In genomic region chr15:40340269-40340668, GRCm38 (mm10) we compare ENCODE assay signal across 21 mouse cellular contexts.
DNase-seq lines count a peak whose midpoint lies in the region; ATAC-seq and TF ChIP-seq lines count a peak whose summit lies in the region.
"Had no signal": no experiment of that assay in that cellular context is flagged by ENCODE, and none has a peak within 500 bp of the region (broad histone marks: within the 10 kb centered on the region; RNA-seq: fewer than 3 reads in every experiment).

No protein-coding gene starts in this region.

- H3K4me1 ChIP-seq in lung, embryonic 14.5 days (ENCODE audit: insufficient read depth): no peaks in the 10 kb centered on the region
- no peaks in the 10 kb centered on the region for H3K4me1 ChIP-seq in lung, postnatal 0 days (ENCODE audit: insufficient read depth, low read depth, low read length)
- no peaks in the 10 kb centered on the region for H3K4me1 ChIP-seq in lung, embryonic 15.5 days
- no peaks in the 10 kb centered on the region for H3K4me1 ChIP-seq in lung, embryonic 16.5 days (replicated peaks; ENCODE audit: control insufficient read depth, insufficient read depth, low read length)

- H3K36me3 ChIP-seq in lung, embryonic 14.5 days (ENCODE audit: insufficient read depth): no peaks in the 10 kb centered on the region
- H3K36me3 ChIP-seq in lung, postnatal 0 days (ENCODE audit: insufficient read depth, low read length): no peaks in the 10 kb centered on the region
- H3K36me3 ChIP-seq in lung, embryonic 15.5 days: no peaks in the 10 kb centered on the region
- H3K36me3 ChIP-seq in lung, embryonic 16.5 days (ENCODE audit: control insufficient read depth, insufficient read depth, low read length): no peaks in the 10 kb centered on the region
- H3K36me3 ChIP-seq: G1E had no signal

- no peak overlapping the region for H3K9ac ChIP-seq in lung, embryonic 14.5 days
- H3K9ac ChIP-seq in lung, postnatal 0 days (replicated peaks; ENCODE audit: low read depth): no peak overlapping the region
- H3K9ac ChIP-seq in lung, embryonic 15.5 days: no peak overlapping the region
- no peak overlapping the region for H3K9ac ChIP-seq in lung, embryonic 16.5 days (ENCODE audit: low read length)

- H3K27me3 ChIP-seq in lung, embryonic 14.5 days (ENCODE audit: insufficient read depth, low read length): no peaks in the 10 kb centered on the region
- H3K27me3 ChIP-seq in lung, postnatal 0 days (replicated peaks; ENCODE audit: insufficient read depth, low read length): no peaks in the 10 kb centered on the region
- no peaks in the 10 kb centered on the region for H3K27me3 ChIP-seq in lung, embryonic 15.5 days
- no peaks in the 10 kb centered on the region for H3K27me3 ChIP-seq in lung, embryonic 16.5 days (ENCODE audit: control insufficient read depth, insufficient read depth, low read depth, low read length)
- H3K27me3 ChIP-seq: CH12.LX, Patski had no signal

- no peak overlapping the region for H3K4me2 ChIP-seq in lung, embryonic 14.5 days
- no peak overlapping the region for H3K4me2 ChIP-seq in lung, postnatal 0 days (replicated peaks; ENCODE audit: low read depth, low read length)
- H3K4me2 ChIP-seq in lung, embryonic 15.5 days: no peak overlapping the region
- no peak overlapping the region for H3K4me2 ChIP-seq in lung, embryonic 16.5 days (ENCODE audit: low read depth, low read length)

- peak; percentile 45 for DNase-seq in lung, embryonic 14.5 days
- DNase-seq in lung, postnatal 0 days (ENCODE audit: low spot score): no peak
- DNase-seq in lung, adult 18-20 months: no peak
- no peak for DNase-seq in lung, postnatal 25 days (ENCODE audit: low spot score)
- DNase-seq: adrenal gland, adult 2 months; adrenal gland, adult 8-10 months; adrenal gland, postnatal 10 days; adrenal gland, postnatal 14 days; adrenal gland, postnatal 25 days; adrenal gland, postnatal 36 days; B cell, adult 2 months; cerebellum, adult 11 months; cerebellum, adult 11-12 months; cerebellum, adult 18-20 months had no signal

- 33% methylated on average over 1 of the region's 1 CpGs for WGBS in lung, embryonic 14.5 days
- 17% methylated on average over 1 of the region's 1 CpGs for WGBS in lung, postnatal 0 days
- 33% methylated on average over 1 of the region's 1 CpGs for WGBS in lung, embryonic 15.5 days
- WGBS in lung, embryonic 16.5 days: 22% methylated on average over 1 of the region's 1 CpGs

- no peaks in the 10 kb centered on the region for H3K9me3 ChIP-seq in lung, embryonic 14.5 days (ENCODE audit: low read depth, low read length)
- no peaks in the 10 kb centered on the region for H3K9me3 ChIP-seq in lung, postnatal 0 days (ENCODE audit: low read length)
- H3K9me3 ChIP-seq in lung, embryonic 15.5 days: no peaks in the 10 kb centered on the region
- no peaks in the 10 kb centered on the region for H3K9me3 ChIP-seq in lung, embryonic 16.5 days (ENCODE audit: control insufficient read depth, low read length)
- H3K9me3 ChIP-seq: G1E had no signal

- peak overlapping the region; percentile 10; the same call in 1 of the 2 replicates for H3K27ac ChIP-seq in lung, embryonic 14.5 days (ENCODE audit: low read depth)
- H3K27ac ChIP-seq in lung, postnatal 0 days (ENCODE audit: low read length): no peak overlapping the region
- no peak overlapping the region for H3K27ac ChIP-seq in lung, embryonic 15.5 days
- H3K27ac ChIP-seq in lung, embryonic 16.5 days (ENCODE audit: low read length): no peak overlapping the region

- TF ChIP-seq EP300 in lung, postnatal 0 days (IDR thresholded peaks at IDR 0.05): no peak

- no peak overlapping the region for H3K4me3 ChIP-seq in lung, embryonic 14.5 days (ENCODE audit: low read depth, low read length)
- no peak overlapping the region for H3K4me3 ChIP-seq in lung, postnatal 0 days (ENCODE audit: low read depth, low read length)
- H3K4me3 ChIP-seq in lung, embryonic 15.5 days: no peak overlapping the region
- no peak overlapping the region for H3K4me3 ChIP-seq in lung, embryonic 16.5 days (ENCODE audit: low read length)

- TF ChIP-seq CTCF in lung, embryonic 14.5 days (IDR thresholded peaks at IDR 0.05; ENCODE audit: low read depth): no peak
- no peak for TF ChIP-seq CTCF in lung, postnatal 0 days (IDR thresholded peaks at IDR 0.05)

- peak; percentile 89 for ATAC-seq in lung, embryonic 14.5 days (ENCODE audit: insufficient read depth)
- ATAC-seq in lung, postnatal 0 days: no peak
- peak; percentile 55; the same call in 1 of the 2 replicates for ATAC-seq in lung, embryonic 15.5 days (ENCODE audit: borderline replicate concordance, extremely low read depth, low FRiP score, low TSS enrichment)
- ATAC-seq in lung, embryonic 16.5 days (ENCODE audit: low read depth): peak; percentile 79
- ATAC-seq: activated CD4-positive, CD25-positive, alpha-beta regulatory T cell, adult 4 months; CD4-positive, CD25-positive, alpha-beta regulatory T cell, adult 4 months; Patski had no signal
